Mouse (Mus musculus): ENCODE data around the gene E130218I03Rik.

- TF ChIP-seq CTCF (IDR thresholded peaks at IDR 0.05; ENCODE audit: extremely low read depth, insufficient read length, insufficient replicate concordance, low read depth, low read length): no peak
- TF ChIP-seq POLR2A (IDR thresholded peaks at IDR 0.05; ENCODE audit: low read depth, low read length): peak; percentile 48; the same call in 1 of the 2 replicates
Measured at GRCm38 (mm10) chr4:134286226-134287167, 43.0 kb downstream of the E130218I03Rik start.
